Mouse (Mus musculus): ENCODE data around the gene Tex12. TPM values are rescaled to one million over a fixed set of nuclear protein-coding genes. Genes with fewer than 3 reads are reported as not detected.

Tex12 gene
- polyA plus RNA-seq, 1 experiment from 2014 or later = 0.26 TPM

DNA sequence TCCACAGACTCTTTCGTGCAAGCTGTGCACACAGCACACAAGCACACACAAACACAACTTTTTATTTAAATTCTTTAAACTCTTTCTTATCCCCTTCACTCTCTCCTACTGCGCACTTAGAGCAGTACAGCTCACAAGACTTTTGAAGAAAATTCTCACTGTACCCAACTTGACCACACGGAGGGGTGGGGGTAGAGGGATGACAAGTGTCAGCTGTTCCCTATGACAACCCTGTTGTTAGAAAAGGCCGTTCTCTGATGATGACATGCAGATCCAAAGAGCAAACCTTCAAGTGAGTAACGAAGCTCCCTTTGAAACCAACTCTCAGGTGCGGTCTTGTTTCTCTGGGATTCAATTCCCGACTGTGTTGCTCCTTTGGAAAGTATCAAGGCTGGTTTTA is 33.3 kb downstream of the Tex12 start:
- Histone ChIP-seq H3K4me2 (peak overlapping the region; percentile 63), H3K4me3 (peak overlapping the region; percentile 79), H3K27me3 (replicated peaks) (no peaks in the 10 kb centered on the region), H3K27ac (peak overlapping the region; percentile 86; the same call in 1 of the 2 replicates), H3K9ac (peak overlapping the region; percentile 68), H3K36me3 (replicated peaks) (no peaks in the 10 kb centered on the region), H3K4me1 (peaks cover 15% of the 10 kb centered on the region), H3K9me3 (no peaks in the 10 kb centered on the region)
- WGBS = 44% methylated on average over 7 of the region's 7 CpGs
- ATAC-seq (replicated peaks) = peak; percentile 31; the same call in 1 of the 2 replicates

DNA sequence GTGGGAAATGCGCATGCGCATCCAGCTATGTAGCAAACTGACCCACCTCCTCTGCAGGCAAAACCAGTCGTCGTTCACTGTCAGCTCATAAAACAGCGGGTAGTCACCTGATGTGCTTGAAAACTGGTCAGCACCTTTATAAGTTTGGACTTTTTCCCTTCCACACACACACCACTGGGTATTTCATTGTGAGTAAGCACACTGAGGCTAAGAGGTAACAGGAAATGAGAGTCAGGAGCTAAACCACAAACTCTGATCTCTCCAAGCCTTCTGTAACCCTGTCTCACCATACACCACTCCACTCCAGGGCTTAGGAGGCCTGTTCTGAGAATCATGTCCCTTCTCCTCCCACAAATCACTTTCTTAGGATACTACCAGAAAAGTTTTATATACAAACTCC is 35.5 kb downstream of the Tex12 start:
- Histone ChIP-seq H3K4me3 (no peak overlapping the region), H3K27me3 (replicated peaks) (no peaks in the 10 kb centered on the region), H3K4me2 (no peak overlapping the region), H3K27ac (no peak overlapping the region), H3K36me3 (replicated peaks) (no peaks in the 10 kb centered on the region), H3K9me3 (no peaks in the 10 kb centered on the region), H3K9ac (no peak overlapping the region), H3K4me1 (peaks cover 15% of the 10 kb centered on the region)
- 85% methylated on average over 5 of the region's 5 CpGs for WGBS
- no peak for ATAC-seq (replicated peaks)

DNA sequence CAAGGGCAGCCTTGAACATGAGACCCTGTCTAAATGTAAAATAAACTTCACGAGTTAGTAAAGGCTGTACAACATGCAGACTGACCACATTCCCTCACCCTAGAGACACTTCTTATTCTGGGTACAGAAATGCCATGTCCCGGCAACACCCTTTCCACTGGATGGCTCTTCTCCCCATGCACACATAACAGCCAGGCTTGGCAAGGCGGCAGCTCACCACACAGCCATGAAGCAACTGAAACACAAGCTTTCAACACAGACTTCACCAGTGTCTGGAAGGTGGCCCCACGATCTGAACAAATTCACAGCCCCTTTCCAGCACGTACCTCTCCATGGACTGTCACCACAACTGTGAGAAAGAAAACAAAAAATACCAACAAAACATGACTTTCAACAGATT is 36.2 kb downstream of the Tex12 start:
- H3K36me3 ChIP-seq (replicated peaks) = no peaks in the 10 kb centered on the region
- peaks cover 15% of the 10 kb centered on the region for H3K4me1 ChIP-seq
- ATAC-seq (replicated peaks) = no peak
- H3K4me3 ChIP-seq = no peak overlapping the region
- H3K9ac ChIP-seq = no peak overlapping the region
- no peak overlapping the region for H3K27ac ChIP-seq
- 92% methylated on average over 5 of the region's 5 CpGs for WGBS
- no peaks in the 10 kb centered on the region for H3K9me3 ChIP-seq
- no peaks in the 10 kb centered on the region for H3K27me3 ChIP-seq (replicated peaks)
- H3K4me2 ChIP-seq = no peak overlapping the region

DNA sequence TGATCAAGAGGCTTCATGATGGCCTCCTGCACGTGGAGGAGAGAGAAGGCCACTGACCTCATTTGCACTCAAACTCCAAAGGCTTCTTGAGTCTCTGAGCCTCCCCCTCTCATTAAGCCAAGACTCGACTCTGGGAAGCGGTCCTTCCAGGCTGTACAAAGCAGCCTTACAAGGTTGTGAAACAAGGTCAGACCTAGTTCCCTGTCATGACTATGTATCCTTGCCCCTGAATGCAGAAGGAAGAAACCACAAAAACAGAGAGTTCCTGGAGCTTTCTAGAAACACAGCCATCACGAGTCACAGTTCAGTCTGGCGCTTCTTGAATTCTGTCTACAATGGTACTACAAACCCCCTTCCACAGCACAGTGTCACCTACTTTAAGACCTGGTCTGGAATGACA is 38.6 kb downstream of the Tex12 start:
- H3K27me3 ChIP-seq (replicated peaks) = no peaks in the 10 kb centered on the region
- H3K4me3 ChIP-seq = no peak overlapping the region
- H3K4me2 ChIP-seq = no peak overlapping the region
- ATAC-seq (replicated peaks) = no peak
- H3K9ac ChIP-seq = no peak overlapping the region
- peaks cover 9% of the 10 kb centered on the region for H3K4me1 ChIP-seq
- no peak overlapping the region for H3K27ac ChIP-seq
- no peaks in the 10 kb centered on the region for H3K36me3 ChIP-seq (replicated peaks)
- no peaks in the 10 kb centered on the region for H3K9me3 ChIP-seq
- 86% methylated on average over 5 of the region's 5 CpGs for WGBS

DNA sequence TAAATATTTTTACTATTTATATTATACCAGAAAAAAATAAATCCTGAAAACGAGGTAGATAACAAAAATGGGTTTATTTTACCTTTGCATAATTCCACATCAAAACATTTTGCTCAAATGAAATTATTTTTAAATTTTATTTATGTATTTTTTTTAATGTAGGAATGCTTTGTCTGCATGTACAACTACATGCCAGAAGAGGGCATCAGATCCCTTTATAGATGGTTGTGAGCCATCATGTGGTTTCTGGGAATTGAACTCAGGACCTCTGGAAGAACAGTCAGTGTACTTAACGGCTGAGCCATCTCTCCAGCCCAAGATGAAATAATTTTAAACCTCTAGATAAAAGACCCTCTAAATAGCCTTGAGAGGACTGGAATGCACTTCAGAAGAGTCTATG is 39.6 kb downstream of the Tex12 start:
- no peak for ATAC-seq (replicated peaks)
- Histone ChIP-seq H3K9ac (no peak overlapping the region), H3K9me3 (no peaks in the 10 kb centered on the region), H3K36me3 (replicated peaks) (no peaks in the 10 kb centered on the region), H3K27me3 (replicated peaks) (no peaks in the 10 kb centered on the region), H3K4me3 (no peak overlapping the region), H3K4me2 (no peak overlapping the region), H3K4me1 (peaks cover under 1% of the 10 kb centered on the region; the same call in 1 of the 2 replicates), H3K27ac (no peak overlapping the region)
- 63% methylated on average over 2 of the region's 2 CpGs for WGBS

DNA sequence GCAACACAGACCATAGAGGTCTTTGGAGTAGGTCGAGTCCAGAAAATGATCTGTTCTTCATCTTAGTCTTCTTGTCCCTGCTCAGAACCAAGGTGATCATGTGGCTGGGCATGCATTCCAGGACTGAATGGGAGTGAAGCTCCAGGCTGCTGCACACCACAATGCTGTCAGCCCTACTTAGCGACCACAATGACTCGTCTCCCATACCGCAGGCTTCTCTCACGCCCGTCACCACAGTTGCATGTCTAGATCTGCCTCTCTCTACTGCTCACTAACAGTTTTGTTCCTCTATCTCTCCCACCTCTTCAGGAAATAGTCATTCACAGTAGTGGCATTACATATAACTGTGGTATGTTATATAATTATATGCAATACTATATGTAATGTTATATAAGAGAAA is 40.4 kb downstream of the Tex12 start:
- Histone ChIP-seq H3K27me3 (replicated peaks) (no peaks in the 10 kb centered on the region), H3K9ac (no peak overlapping the region), H3K4me2 (no peak overlapping the region), H3K27ac (no peak overlapping the region), H3K9me3 (no peaks in the 10 kb centered on the region), H3K36me3 (replicated peaks) (no peaks in the 10 kb centered on the region), H3K4me3 (no peak overlapping the region), H3K4me1 (no peaks in the 10 kb centered on the region)
- ATAC-seq (replicated peaks) = no peak
- 85% methylated on average over 6 of the region's 6 CpGs for WGBS

DNA sequence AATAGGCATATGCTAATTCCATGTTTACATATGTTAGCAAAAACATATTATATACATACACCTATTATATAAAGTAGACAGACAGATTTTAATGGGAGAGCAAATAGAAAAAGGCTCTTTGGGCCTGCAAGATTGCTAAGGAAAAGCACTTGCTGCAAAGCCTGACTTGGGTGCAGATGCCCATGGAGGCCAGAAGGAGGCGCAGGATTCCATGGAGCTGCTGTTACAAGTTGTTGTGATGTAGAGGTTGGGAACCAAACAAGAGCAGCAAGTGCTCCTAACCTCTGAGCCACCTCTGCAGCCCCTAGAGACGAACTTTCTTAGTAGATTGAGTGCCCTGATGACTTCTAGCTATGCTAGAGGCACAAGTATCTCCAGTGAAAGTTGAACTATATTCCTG is 42.3 kb downstream of the Tex12 start:
- Histone ChIP-seq H3K4me3 (no peak overlapping the region), H3K4me1 (no peaks in the 10 kb centered on the region), H3K36me3 (replicated peaks) (no peaks in the 10 kb centered on the region), H3K27ac (no peak overlapping the region), H3K9me3 (no peaks in the 10 kb centered on the region), H3K27me3 (replicated peaks) (no peaks in the 10 kb centered on the region), H3K4me2 (no peak overlapping the region), H3K9ac (no peak overlapping the region)
- WGBS = 10% methylated on average over 2 of the region's 2 CpGs
- ATAC-seq (replicated peaks) = no peak

DNA sequence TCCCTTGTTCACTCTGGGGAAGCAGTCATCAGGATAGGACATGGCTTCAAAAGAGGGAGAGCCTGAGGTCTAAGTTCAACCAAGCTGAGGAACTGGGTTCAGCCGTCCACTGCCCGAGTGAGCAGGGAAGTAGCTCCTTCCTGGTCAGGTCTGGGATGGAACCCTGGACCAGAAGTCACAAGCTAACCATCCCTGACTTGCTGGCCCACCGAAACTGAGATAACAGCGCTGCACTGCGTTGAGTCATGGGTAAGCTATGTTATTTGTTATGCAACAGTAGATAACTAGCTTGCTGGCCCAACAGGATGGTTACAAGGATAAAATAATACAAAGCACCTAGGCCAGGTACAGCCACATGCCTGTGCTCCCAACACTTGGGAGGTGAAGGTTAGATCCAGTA is 45.7 kb downstream of the Tex12 start:
- no peak for ATAC-seq (replicated peaks)
- Histone ChIP-seq H3K9ac (no peak overlapping the region), H3K36me3 (replicated peaks) (no peaks in the 10 kb centered on the region), H3K4me3 (no peak overlapping the region), H3K4me1 (no peaks in the 10 kb centered on the region), H3K27me3 (replicated peaks) (no peaks in the 10 kb centered on the region), H3K9me3 (no peaks in the 10 kb centered on the region), H3K4me2 (no peak overlapping the region), H3K27ac (no peak overlapping the region)
- WGBS = 91% methylated on average over 5 of the region's 5 CpGs

DNA sequence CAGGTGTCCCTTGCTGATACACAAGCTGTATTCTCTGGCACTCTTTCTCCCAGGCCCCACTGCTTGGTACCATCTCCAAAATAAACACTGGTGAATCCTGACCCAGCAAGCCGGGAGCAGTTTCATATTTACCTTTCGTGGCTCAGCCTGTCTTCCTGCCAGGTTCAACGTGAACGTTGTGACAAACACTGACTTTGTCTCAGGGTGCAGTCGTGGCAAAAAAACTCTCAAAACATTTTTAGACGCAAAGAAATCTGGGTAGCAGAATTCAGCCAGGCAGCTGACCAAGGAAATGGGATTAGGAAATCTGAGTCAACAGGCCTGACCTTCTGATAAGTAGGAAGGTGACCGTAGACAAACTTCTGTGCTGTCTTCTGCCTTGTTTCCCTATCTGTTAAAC is 53.6 kb downstream of the Tex12 start:
- Histone ChIP-seq H3K36me3 (replicated peaks) (no peaks in the 10 kb centered on the region), H3K9ac (no peak overlapping the region), H3K9me3 (no peaks in the 10 kb centered on the region), H3K4me2 (no peak overlapping the region), H3K27me3 (replicated peaks) (no peaks in the 10 kb centered on the region), H3K4me1 (no peaks in the 10 kb centered on the region), H3K27ac (no peak overlapping the region), H3K4me3 (no peak overlapping the region)
- ATAC-seq (replicated peaks) = no peak
- WGBS = 78% methylated on average over 7 of the region's 7 CpGs

Other genes starting within 250 kb of the Tex12 start
- gene Rpl10-ps3, start 216.4 kb downstream of the Tex12 start, polyA plus RNA-seq (2015; fragmentation: Nextera tagmentation; extraction: Ambion mirVana) = 113 and 125 TPM in 2 replicates
- 0.63 and 0.88 TPM in 2 replicates for gene Plet1, start 66.8 kb downstream of the Tex12 start, polyA plus RNA-seq (2015; fragmentation: Nextera tagmentation; extraction: Ambion mirVana)
- 106 and 111 TPM in 2 replicates for gene Pts, start 32.6 kb downstream of the Tex12 start, polyA plus RNA-seq (2015; fragmentation: Nextera tagmentation; extraction: Ambion mirVana)
- 19.3 and 19.6 TPM in 2 replicates for gene Il18, start 6.5 kb downstream of the Tex12 start, polyA plus RNA-seq (2015; fragmentation: Nextera tagmentation; extraction: Ambion mirVana)
- 0.31 and 0.45 TPM in 2 replicates for gene Bco2, start 6.1 kb downstream of the Tex12 start, polyA plus RNA-seq (2015; fragmentation: Nextera tagmentation; extraction: Ambion mirVana)
- 232 and 244 TPM in 2 replicates for gene Sdhd, start 42.5 kb upstream of the Tex12 start, polyA plus RNA-seq (2015; fragmentation: Nextera tagmentation; extraction: Ambion mirVana)
- gene Timm8b, start 42.6 kb upstream of the Tex12 start, polyA plus RNA-seq (2015; fragmentation: Nextera tagmentation; extraction: Ambion mirVana) = 322 and 333 TPM in 2 replicates
- gene Pih1d2, start 56.0 kb upstream of the Tex12 start, polyA plus RNA-seq (2015; fragmentation: Nextera tagmentation; extraction: Ambion mirVana) = 4.7 and 5.6 TPM in 2 replicates
- gene Nkapd1, start 56.1 kb upstream of the Tex12 start, polyA plus RNA-seq (2015; fragmentation: Nextera tagmentation; extraction: Ambion mirVana) = 20.0 and 20.3 TPM in 2 replicates
- 43.9 and 51.9 TPM in 2 replicates for gene Dlat, start 98.5 kb upstream of the Tex12 start, polyA plus RNA-seq (2015; fragmentation: Nextera tagmentation; extraction: Ambion mirVana)
- 33.0 and 37.9 TPM in 2 replicates for gene Dixdc1, start 178.2 kb upstream of the Tex12 start, polyA plus RNA-seq (2015; fragmentation: Nextera tagmentation; extraction: Ambion mirVana)
- gene 2310030G06Rik, start 185.2 kb upstream of the Tex12 start, polyA plus RNA-seq (2015; fragmentation: Nextera tagmentation; extraction: Ambion mirVana) = 1.5 and 2.3 TPM in 2 replicates
- gene Cryab, start 190.0 kb upstream of the Tex12 start, polyA plus RNA-seq (2015; fragmentation: Nextera tagmentation; extraction: Ambion mirVana) = 10.7 and 11.8 TPM in 2 replicates
- 0.87 and 1.1 TPM in 2 replicates for gene Hspb2, start 191.0 kb upstream of the Tex12 start, polyA plus RNA-seq (2015; fragmentation: Nextera tagmentation; extraction: Ambion mirVana)
- gene Fdxacb1, start 206.9 kb upstream of the Tex12 start, polyA plus RNA-seq (2015; fragmentation: Nextera tagmentation; extraction: Ambion mirVana) = 12.0 and 12.3 TPM in 2 replicates
- 60.3 and 63.1 TPM in 2 replicates for gene Alg9, start 213.7 kb upstream of the Tex12 start, polyA plus RNA-seq (2015; fragmentation: Nextera tagmentation; extraction: Ambion mirVana)
- 52.3 TPM in 2 replicates for gene 1110032A03Rik, start 214.2 kb upstream of the Tex12 start, polyA plus RNA-seq (2015; fragmentation: Nextera tagmentation; extraction: Ambion mirVana)

Data from midbrain, embryonic 15.5 days (tissue).